In the genomic region with DNA sequence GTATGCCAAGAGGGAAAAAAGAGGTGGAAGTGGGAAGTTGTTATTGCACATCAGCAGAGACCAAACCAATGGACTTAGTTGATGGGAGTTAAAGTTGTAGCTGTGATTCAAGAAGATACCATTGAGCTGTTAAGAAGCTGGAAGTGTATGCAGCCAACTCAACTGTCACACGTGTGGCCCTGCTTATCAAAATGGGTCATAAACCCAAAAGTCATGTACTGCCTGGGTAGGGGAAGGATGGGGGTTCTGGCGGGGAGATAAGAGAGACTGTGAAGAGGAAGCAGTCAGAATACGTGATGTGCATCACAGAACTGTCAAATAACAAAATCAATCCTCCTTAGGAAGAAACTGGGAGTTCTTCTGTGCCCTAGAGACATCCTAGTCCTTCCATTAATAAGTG, we compare ENCODE assay signal across 21 mouse cellular contexts. TPM values are rescaled to one million over a fixed set of nuclear protein-coding genes. Genes with fewer than 3 reads are reported as not detected.
DNase-seq lines count a peak whose midpoint lies in the region; ATAC-seq and TF ChIP-seq lines count a peak whose summit lies in the region.
"Had no signal": no experiment of that assay in that cellular context is flagged by ENCODE, and none has a peak within 500 bp of the region (broad histone marks: within the 10 kb centered on the region; RNA-seq: fewer than 3 reads in every experiment).

No protein-coding gene starts in this region.

- peak; percentile 49 for ATAC-seq in activated CD4-positive, CD25-positive, alpha-beta regulatory T cell, adult 4 months
- ATAC-seq in liver, embryonic 14.5 days (ENCODE audit: insufficient read depth), result peak; percentile 65; the same call in 1 of the 2 replicates
- peak; percentile 85 for ATAC-seq in megakaryocyte-erythroid progenitor cell, adult 5-6 weeks (replicated peaks; ENCODE audit: low FRiP score, low TSS enrichment, poor library complexity, severe bottlenecking)
- no peak for ATAC-seq in forebrain, embryonic 13.5 days
- ATAC-seq: forebrain, embryonic 14.5 days; intestine, embryonic 16.5 days had no signal

- H3K9me3 ChIP-seq in liver, embryonic 14.5 days (ENCODE audit: control insufficient read depth, low read length), result no peaks in the 10 kb centered on the region
- no peaks in the 10 kb centered on the region for H3K9me3 ChIP-seq in forebrain, embryonic 13.5 days (replicated peaks)
- no peaks in the 10 kb centered on the region; the same call in 1 of the 2 replicates for H3K9me3 ChIP-seq in forebrain, embryonic 10.5 days
- H3K9me3 ChIP-seq: kidney, embryonic 15.5 days; neural tube, embryonic 12.5 days had no signal

- no peaks in the 10 kb centered on the region for H3K27me3 ChIP-seq in liver, embryonic 14.5 days (ENCODE audit: control insufficient read depth, insufficient read depth, low read length)
- no peaks in the 10 kb centered on the region for H3K27me3 ChIP-seq in forebrain, embryonic 13.5 days
- no peaks in the 10 kb centered on the region for H3K27me3 ChIP-seq in forebrain, embryonic 10.5 days (ENCODE audit: poor library complexity, severe bottlenecking)
- H3K27me3 ChIP-seq: kidney, embryonic 15.5 days; limb, embryonic 13.5 days; neural tube, embryonic 12.5 days had no signal

- WGBS in liver, embryonic 14.5 days (ENCODE audit: insufficient replicate concordance), result 10% methylated on average over 3 of the region's 3 CpGs
- WGBS in forebrain, embryonic 13.5 days, result 91% methylated on average over 3 of the region's 3 CpGs
- WGBS in forebrain, embryonic 10.5 days, result 84% methylated on average over 3 of the region's 3 CpGs

- peak overlapping the region; percentile 89 for H3K27ac ChIP-seq in gastrocnemius, adult 2 months
- H3K27ac ChIP-seq in liver, embryonic 14.5 days, result no peak overlapping the region
- H3K27ac ChIP-seq in forebrain, embryonic 13.5 days, result no peak overlapping the region
- H3K27ac ChIP-seq in forebrain, embryonic 10.5 days, result no peak overlapping the region
- H3K27ac ChIP-seq: hindbrain, embryonic 14.5 days; kidney, embryonic 15.5 days; limb, embryonic 13.5 days; neural tube, embryonic 12.5 days had no signal

- peak; percentile 63 for TF ChIP-seq EP300 in liver, embryonic 14.5 days (IDR thresholded peaks at IDR 0.05; ENCODE audit: low read depth)

- no peak for TF ChIP-seq CTCF in gastrocnemius, adult 2 months (IDR thresholded peaks at IDR 0.05)
- TF ChIP-seq CTCF in liver, embryonic 14.5 days (IDR thresholded peaks at IDR 0.05; ENCODE audit: low read depth), result no peak

- no peak for DNase-seq in gastrocnemius, adult 2 months
- no peak for DNase-seq in gastrocnemius, postnatal 14 days
- DNase-seq in liver, embryonic 14.5 days (ENCODE audit: low read depth in 3 of 3, low spot score in 3 of 3), result no peak
- DNase-seq in left cerebral cortex, postnatal 10 days (ENCODE audit: extremely low spot score in 1 of 2, low spot score in 2 of 2), result no peak
- no peak for DNase-seq in forebrain, embryonic 10.5 days (ENCODE audit: extremely low spot score, low spot score)
- DNase-seq: adrenal gland, adult 2 months; cerebellum, adult 8-10 months; heart, postnatal 14 days; kidney, postnatal 4 days; right cerebral cortex, adult 18-20 months; thymus, postnatal 25 days had no signal

- no peak overlapping the region for H3K4me3 ChIP-seq in gastrocnemius, adult 2 months
- H3K4me3 ChIP-seq in liver, embryonic 14.5 days (ENCODE audit: insufficient read depth in 1 of 2, low read depth in 2 of 2, low read length in 2 of 2), result no peak overlapping the region
- H3K4me3 ChIP-seq in forebrain, embryonic 13.5 days, result no peak overlapping the region
- H3K4me3 ChIP-seq in forebrain, embryonic 10.5 days, result no peak overlapping the region
- H3K4me3 ChIP-seq: kidney, embryonic 15.5 days; limb, embryonic 13.5 days; neural tube, embryonic 12.5 days had no signal

- no peak overlapping the region for H3K4me2 ChIP-seq in liver, embryonic 14.5 days (ENCODE audit: low read depth)
- H3K4me2 ChIP-seq in forebrain, embryonic 13.5 days, result no peak overlapping the region
- H3K4me2 ChIP-seq: heart, embryonic 11.5 days; hindbrain, embryonic 14.5 days; kidney, embryonic 15.5 days; limb, embryonic 13.5 days; neural tube, embryonic 12.5 days had no signal

- peaks cover 3 to 21% of the 10 kb centered on the region in 2 experiments; a peak in 3 of 4 replicates for H3K4me1 ChIP-seq in liver, embryonic 14.5 days (replicated peaks; ENCODE audit: control insufficient read depth in 2 of 2, insufficient read depth in 2 of 2, low read length in 1 of 2)
- no peaks in the 10 kb centered on the region for H3K4me1 ChIP-seq in forebrain, embryonic 13.5 days
- no peaks in the 10 kb centered on the region for H3K4me1 ChIP-seq in forebrain, embryonic 10.5 days
- H3K4me1 ChIP-seq: neural tube, embryonic 12.5 days had no signal

- H3K36me3 ChIP-seq in liver, embryonic 14.5 days (replicated peaks; ENCODE audit: control insufficient read depth, insufficient read depth, low read depth), result no peaks in the 10 kb centered on the region
- no peaks in the 10 kb centered on the region for H3K36me3 ChIP-seq in forebrain, embryonic 13.5 days (ENCODE audit: poor library complexity, severe bottlenecking)
- no peaks in the 10 kb centered on the region for H3K36me3 ChIP-seq in forebrain, embryonic 10.5 days (replicated peaks)
- H3K36me3 ChIP-seq: neural tube, embryonic 12.5 days had no signal

- no peak overlapping the region for H3K9ac ChIP-seq in liver, embryonic 14.5 days (replicated peaks)
- H3K9ac ChIP-seq in forebrain, embryonic 13.5 days, result no peak overlapping the region
- H3K9ac ChIP-seq: hindbrain, embryonic 14.5 days; kidney, embryonic 15.5 days; limb, embryonic 13.5 days; neural tube, embryonic 12.5 days had no signal

- intact Hi-C loops in gastrocnemius, adult 2 months (cut with DNase I), result no loop called here
- intact Hi-C loops in gastrocnemius, postnatal 14 days (cut with DNase I; ENCODE audit: low total_unique reads), result no loop called here
- intact Hi-C loops in left cerebral cortex, postnatal 10 days (cut with DNase I), result no loop called here

RNA-seq across cellular contexts. Expression of gene Tgfbr2, which starts 15.1 kb away (rescaled TPM):
- 10 to 100 TPM; 18.4 to 23.5 TPM for total RNA-seq in gastrocnemius, adult 2 months (2021)
- total RNA-seq in gastrocnemius, postnatal 14 days (2021), result 10 to 100 TPM; 29.9 to 36.5 TPM
- 10 to 100 TPM; 22.9 to 28.0 TPM for polyA plus RNA-seq in activated CD4-positive, CD25-positive, alpha-beta regulatory T cell, adult 4 months (2017; shearing (Covaris generic))
- polyA plus RNA-seq in liver, embryonic 14.5 days (2012; rRNA removed), result 2.6 and 3.2 TPM in 2 replicates
- 4.2 and 4.8 TPM in 2 replicates for polyA plus RNA-seq in liver, embryonic 14.5 days (2014; fragmentation: Nextera tagmentation; extraction: Ambion mirVana)
- 5.9 and 9.5 TPM in 2 replicates for total RNA-seq in megakaryocyte-erythroid progenitor cell, adult 5-6 weeks (2014; fragmentation: Nextera tagmentation)
- total RNA-seq in megakaryocyte-erythroid progenitor cell, adult 5-6 weeks (2017), result 7.0 and 12.4 TPM in 2 replicates
- total RNA-seq in left cerebral cortex, postnatal 10 days (2021), result 10 to 100 TPM; 10.3 to 14.2 TPM
- polyA plus RNA-seq in forebrain, embryonic 13.5 days (2015; fragmentation: Nextera tagmentation; extraction: Ambion mirVana), result 4.2 and 4.4 TPM in 2 replicates
- 5.2 and 5.5 TPM in 2 replicates for polyA plus RNA-seq in forebrain, embryonic 10.5 days (2016; fragmentation: Nextera tagmentation; extraction: Ambion mirVana)
